Mouse (Mus musculus): ENCODE data around the gene Dmkn.
"Not testable (repeated sequence)": the region's sequence is repeated elsewhere in the genome, so short reads cannot be mapped to it uniquely, and the experiment has no call there.

Dmkn gene

GRCm38 (mm10) chr7:30763456-30763855 lies at the start of gene Dmkn:
Dmkn (plus strand) TSS chr7:30763756.
- DNase-seq (ENCODE audit: low read depth, low spot score) = no peak

- peak; percentile 100 for DNase-seq (ENCODE audit: low read depth, low spot score)
Measured at GRCm38 (mm10) chr7:30717006-30717715, 46.4 kb upstream of the Dmkn start.

GRCm38 (mm10) chr7:30717716-30718046 lies 45.9 kb upstream of the Dmkn start:
- no peak for DNase-seq (ENCODE audit: low read depth, low spot score)

- DNase-seq (ENCODE audit: low read depth, low spot score) = no peak
Measured at GRCm38 (mm10) chr7:30719669-30720068, 43.9 kb upstream of the Dmkn start.

- DNase-seq (ENCODE audit: low read depth, low spot score) = no peak
Measured at GRCm38 (mm10) chr7:30721286-30721685, 42.3 kb upstream of the Dmkn start.

GRCm38 (mm10) chr7:30723274-30723953 lies 40.1 kb upstream of the Dmkn start:
- DNase-seq (ENCODE audit: low read depth, low spot score) = no peak

- no peak for DNase-seq (ENCODE audit: low read depth, low spot score)
Measured at GRCm38 (mm10) chr7:30728214-30728613, 35.3 kb upstream of the Dmkn start.

GRCm38 (mm10) chr7:30728739-30729395 lies 34.7 kb upstream of the Dmkn start:
- DNase-seq (ENCODE audit: low read depth, low spot score) = no peak

GRCm38 (mm10) chr7:30729396-30730063 lies 34.0 kb upstream of the Dmkn start, which contains the start of gene Tmem147:
Tmem147 (minus strand) TSS chr7:30729540.
- peak; percentile 98 for DNase-seq (ENCODE audit: low read depth, low spot score)

GRCm38 (mm10) chr7:30730064-30730722 lies 33.4 kb upstream of the Dmkn start:
- peak; percentile 36 for DNase-seq (ENCODE audit: low read depth, low spot score)

- DNase-seq (ENCODE audit: low read depth, low spot score) = no peak
Measured at GRCm38 (mm10) chr7:30736211-30736610, 27.3 kb upstream of the Dmkn start.

- not testable (repeated sequence) for DNase-seq (ENCODE audit: low read depth, low spot score)
Measured at GRCm38 (mm10) chr7:30742570-30742969, 21.0 kb upstream of the Dmkn start.

- DNase-seq (ENCODE audit: low read depth, low spot score) = not testable (repeated sequence)
Measured at GRCm38 (mm10) chr7:30743617-30744016, 19.9 kb upstream of the Dmkn start, which contains the start of gene Gapdhs. Gapdhs (minus strand) TSS chr7:30743681.

GRCm38 (mm10) chr7:30744022-30744598 lies 19.4 kb upstream of the Dmkn start:
- DNase-seq (ENCODE audit: low read depth, low spot score) = no peak

GRCm38 (mm10) chr7:30747525-30748204 lies 15.9 kb upstream of the Dmkn start:
- DNase-seq (ENCODE audit: low read depth, low spot score) = peak; percentile 54

- no peak for DNase-seq (ENCODE audit: low read depth, low spot score)
Measured at GRCm38 (mm10) chr7:30749824-30750606, 13.5 kb upstream of the Dmkn start.

GRCm38 (mm10) chr7:30751086-30751669 lies 12.4 kb upstream of the Dmkn start, which contains the start of gene Sbsn:
Sbsn (plus strand) TSS chr7:30751471.
- no peak for DNase-seq (ENCODE audit: low read depth, low spot score)

- peak; percentile 72 for DNase-seq (ENCODE audit: low read depth, low spot score)
Measured at GRCm38 (mm10) chr7:30757001-30757400, 6.6 kb upstream of the Dmkn start.

- peak; percentile 48 for DNase-seq (ENCODE audit: low read depth, low spot score)
Measured at GRCm38 (mm10) chr7:30758853-30759252, 4.7 kb upstream of the Dmkn start.
